Mouse (Mus musculus) olfactory bulb, adult 2 months (tissue): ENCODE measurements around the gene Ranbp3l. TPM values are rescaled to one million over a fixed set of nuclear protein-coding genes. Genes with fewer than 3 reads are reported as not detected.

Experiments used
- H3K27ac ChIP-seq: fragments of 200-500 bp; 2 replicates; pipeline ENCODE4 v1.5.1; 2012; ENCODE audit warnings: low read depth, low read length; ENCODE audit not compliant: insufficient read depth
- H3K4me1 ChIP-seq: fragments of 200-500 bp; 2 replicates; pipeline ENCODE4 v1.6.1; 2012; ENCODE audit warnings: low read length; ENCODE audit not compliant: control insufficient read depth, insufficient read depth
- H3K4me3 ChIP-seq: fragments of 200-500 bp; 2 replicates; pipeline ENCODE4 v1.5.1; 2012; ENCODE audit warnings: mild to moderate bottlenecking, low read depth, low read length, moderate library complexity; ENCODE audit not compliant: insufficient read depth
- CTCF ChIP-seq: fragments of 200-500 bp; IDR thresholded peaks from 2 replicates; pipeline ENCODE4 v1.5.1; 2012; ENCODE audit warnings: low read depth, mild to moderate bottlenecking, low read length, moderate library complexity; ENCODE audit not compliant: insufficient read depth
- POLR2A ChIP-seq: fragments of 200-500 bp; IDR thresholded peaks from 2 replicates; pipeline ENCODE4 v1.6.1; 2012; ENCODE audit warnings: mild to moderate bottlenecking, low read depth, low read length, moderate library complexity; ENCODE audit not compliant: insufficient read depth
- WGBS: fragments of 180-500 bp; shearing (Covaris S2); methylation state at CpG from one replicate; pipeline ENCODE4 v1.1.7; 2018; 5-methylcytosine and 5-hydroxymethylcytosine counted together
- polyA plus RNA-seq: library from polyadenylated mRNA; stranded (reverse); fragments of >200 nt; gene quantifications from 2 replicates; pipeline ENCODE4 v1.2.4, GENCODE M21; 2012; ENCODE audit warnings: low replicate concordance; ENCODE audit not compliant: missing spikeins, insufficient read depth, insufficient read length

Gene Ranbp3l
- polyA plus RNA-seq, 1 experiment: 361 TPM

- Histone ChIP-seq H3K4me1 (no peaks in the 10 kb centered on the region), H3K27ac (no peak overlapping the region), H3K4me3 (no peak overlapping the region)
- 56% methylated on average over 7 of the region's 7 CpGs for WGBS
- TF ChIP-seq POLR2A (no peak), CTCF (no peak)
Observed at GRCm38 (mm10) chr15:9061150-9061882, 93.6 kb downstream of the Ranbp3l start.

- no peak overlapping the region for H3K4me3 ChIP-seq
- H3K4me1 ChIP-seq: peaks cover 6% of the 10 kb centered on the region; the same call in 1 of the 2 replicates
- H3K27ac ChIP-seq: no peak overlapping the region
- no peak for TF ChIP-seq CTCF
- no peak for TF ChIP-seq POLR2A
- WGBS: 88% methylated on average over 4 of the region's 4 CpGs
Observed at GRCm38 (mm10) chr15:9068881-9069280, 101.1 kb downstream of the Ranbp3l start.

GRCm38 (mm10) chr15:9070353-9070752, 102.6 kb downstream of the Ranbp3l start:
- 0 out of 2 replicates have a peak overlapping the region, but pooled peaks have one; percentile 28 for H3K27ac ChIP-seq
- no peak for TF ChIP-seq POLR2A
- no peak for TF ChIP-seq CTCF
- H3K4me3 ChIP-seq: peak overlapping the region; percentile 95
- H3K4me1 ChIP-seq: peaks cover 11% of the 10 kb centered on the region
- WGBS: 4% methylated on average over 3 of the region's 3 CpGs

GRCm38 (mm10) chr15:9070912-9071555, 103.3 kb downstream of the Ranbp3l start, which contains the start of gene Nadk2:
Gene Nadk2 (plus strand): TSS chr15:9071260.
- peak; percentile 60 for TF ChIP-seq POLR2A
- TF ChIP-seq CTCF: no peak
- under 1% methylated on average over 54 of the region's 54 CpGs for WGBS
- Histone ChIP-seq H3K4me1 (peaks cover 11% of the 10 kb centered on the region), H3K27ac (peak within 1 kb of the TSS; percentile 70), H3K4me3 (peak within 1 kb of the TSS; percentile 95)

GRCm38 (mm10) chr15:9071556-9072544, 104.1 kb downstream of the Ranbp3l start:
- TF ChIP-seq CTCF: no peak
- TF ChIP-seq POLR2A: no peak
- Histone ChIP-seq H3K27ac (peak overlapping the region; percentile 70), H3K4me3 (peak overlapping the region; percentile 95), H3K4me1 (peaks cover 11% of the 10 kb centered on the region)
- 1% methylated on average over 64 of the region's 66 CpGs for WGBS

GRCm38 (mm10) chr15:9072630-9073029, 104.9 kb downstream of the Ranbp3l start:
- WGBS: 12% methylated on average over 5 of the region's 5 CpGs
- H3K4me1 ChIP-seq: peaks cover 11% of the 10 kb centered on the region
- TF ChIP-seq POLR2A: no peak
- TF ChIP-seq CTCF: no peak
- H3K4me3 ChIP-seq: no peak overlapping the region
- no peak overlapping the region for H3K27ac ChIP-seq

- no peak overlapping the region for H3K27ac ChIP-seq
- no peak overlapping the region for H3K4me3 ChIP-seq
- H3K4me1 ChIP-seq: peaks cover 11% of the 10 kb centered on the region
- WGBS: 37% methylated on average over 12 of the region's 12 CpGs
- TF ChIP-seq CTCF (no peak), POLR2A (no peak)
Observed at GRCm38 (mm10) chr15:9073067-9073608, 105.4 kb downstream of the Ranbp3l start.

- no peak overlapping the region for H3K27ac ChIP-seq
Observed at GRCm38 (mm10) chr15:9073684-9074083, 105.9 kb downstream of the Ranbp3l start.

More at GRCm38 (mm10) chr15:9073684-9074083, 105.9 kb downstream of the Ranbp3l start:
- H3K4me1 ChIP-seq: peaks cover 11% of the 10 kb centered on the region
- H3K4me3 ChIP-seq: no peak overlapping the region
- TF ChIP-seq POLR2A: no peak
- TF ChIP-seq CTCF: no peak
- WGBS: 80% methylated on average over 5 of the region's 5 CpGs
